Mouse (Mus musculus) hindbrain, embryonic 11.5 days (tissue): ENCODE measurements around the gene Gm33543. TPM values are rescaled to one million over a fixed set of nuclear protein-coding genes. Genes with fewer than 3 reads are reported as not detected.

ENCODE experiments used
- ATAC-seq: fragments of 200-750 bp; cut with Nextera tagmentation; 2 replicates; pipeline ENCODE4 v1.8.0; 2017; ENCODE audit warnings: mild to moderate bottlenecking, moderate TSS enrichment, moderate library complexity; ENCODE audit not compliant: low FRiP score
- DNase-seq: peaks from one replicate; pipeline ENCODE4 v3.0.0-alpha.2; 2015; ENCODE audit warnings: low spot score
- H3K27ac ChIP-seq: fragments of 300-500 bp; sonication (generic); 2 replicates; pipeline ENCODE4 v1.5.1; 2014; ENCODE audit warnings: mild to moderate bottlenecking, low read depth, low read length
- H3K27me3 ChIP-seq: fragments of 300-500 bp; sonication (generic); 2 replicates; pipeline ENCODE4 v1.6.1; 2014; ENCODE audit warnings: mild to moderate bottlenecking, low read length, moderate library complexity, mixed read lengths; ENCODE audit not compliant: control insufficient read depth, insufficient read depth
- H3K36me3 ChIP-seq: fragments of 300-500 bp; sonication (generic); 2 replicates; pipeline ENCODE4 v1.6.1; 2014; ENCODE audit warnings: mild to moderate bottlenecking, low read length, moderate library complexity, mixed read lengths; ENCODE audit not compliant: control insufficient read depth, insufficient read depth
- H3K4me1 ChIP-seq: fragments of 300-500 bp; sonication (generic); replicated peaks from 2 replicates; pipeline ENCODE4 v1.6.1; 2014; ENCODE audit warnings: low read length, mixed read lengths; ENCODE audit not compliant: control insufficient read depth, insufficient read depth
- H3K4me2 ChIP-seq: fragments of 300-500 bp; sonication (generic); replicated peaks from 2 replicates; pipeline ENCODE4 v1.6.1; 2014; ENCODE audit warnings: mild to moderate bottlenecking, low read depth, low read length
- H3K4me3 ChIP-seq: fragments of 300-500 bp; sonication (generic); 2 replicates; pipeline ENCODE4 v1.5.1; 2014; ENCODE audit warnings: low read depth, low read length
- H3K9ac ChIP-seq: fragments of 300-500 bp; sonication (generic); 2 replicates; pipeline ENCODE4 v1.6.1; 2014; ENCODE audit warnings: low read depth, low read length
- H3K9me3 ChIP-seq: fragments of 300-500 bp; sonication (generic); 2 replicates; pipeline ENCODE4 v1.6.1; 2016; ENCODE audit warnings: low read length; ENCODE audit not compliant: control insufficient read depth
- WGBS: fragments of 180-500 bp; shearing (Covaris S2); extraction: QIAGEN DNeasy Blood & Tissue Kit; methylation state at CpG from one replicate; pipeline ENCODE4 v1.1.7; 2014; 5-methylcytosine and 5-hydroxymethylcytosine counted together
- polyA plus RNA-seq: library from polyadenylated mRNA; unstranded; fragments of >200 nt; fragmentation: Nextera tagmentation; extraction: Ambion mirVana; gene quantifications from 2 replicates; pipeline ENCODE4 v1.2.1, GENCODE M21; 2014

Gm33543 gene
- polyA plus RNA-seq, 1 experiment from 2014 or later, result not detected

GRCm38 (mm10) chr10:95867596-95867995 lies 24.9 kb upstream of the Gm33543 start:
- no peak overlapping the region for H3K27ac ChIP-seq
- H3K4me2 ChIP-seq, result no peak overlapping the region
- ATAC-seq (no peak), DNase-seq (no peak)
- H3K9ac ChIP-seq, result no peak overlapping the region
- no peak overlapping the region for H3K4me3 ChIP-seq
- H3K9me3 ChIP-seq, result no peaks in the 10 kb centered on the region
- no peaks in the 10 kb centered on the region for H3K36me3 ChIP-seq
- WGBS, result 94% methylated on average over 2 of the region's 2 CpGs
- H3K27me3 ChIP-seq, result no peaks in the 10 kb centered on the region
- H3K4me1 ChIP-seq, result no peaks in the 10 kb centered on the region

GRCm38 (mm10) chr10:95864349-95865124 lies 21.8 kb upstream of the Gm33543 start:
- Histone ChIP-seq H3K4me1 (no peaks in the 10 kb centered on the region), H3K36me3 (no peaks in the 10 kb centered on the region), H3K27ac (no peak overlapping the region), H3K9me3 (no peaks in the 10 kb centered on the region), H3K4me2 (no peak overlapping the region), H3K4me3 (no peak overlapping the region), H3K27me3 (no peaks in the 10 kb centered on the region), H3K9ac (no peak overlapping the region)
- ATAC-seq (0 out of 2 replicates have a peak, but pooled peaks have one; percentile 30), DNase-seq (peak; percentile 15)
- 58% methylated on average over 11 of the region's 11 CpGs for WGBS

GRCm38 (mm10) chr10:95862664-95863063 lies 19.9 kb upstream of the Gm33543 start:
- ATAC-seq (no peak), DNase-seq (no peak)
- no peaks in the 10 kb centered on the region for H3K4me1 ChIP-seq
- H3K4me3 ChIP-seq, result no peak overlapping the region
- H3K27me3 ChIP-seq, result no peaks in the 10 kb centered on the region
- WGBS, result 88% methylated on average over 3 of the region's 3 CpGs
- H3K4me2 ChIP-seq, result no peak overlapping the region
- H3K36me3 ChIP-seq, result no peaks in the 10 kb centered on the region
- H3K27ac ChIP-seq, result no peak overlapping the region
- no peak overlapping the region for H3K9ac ChIP-seq
- H3K9me3 ChIP-seq, result no peaks in the 10 kb centered on the region

- DNase-seq, result peak; percentile 46
- H3K27me3 ChIP-seq, result no peaks in the 10 kb centered on the region
- H3K4me2 ChIP-seq, result no peak overlapping the region
- no peak overlapping the region for H3K4me3 ChIP-seq
- ATAC-seq, result no peak
- 30% methylated on average over 2 of the region's 2 CpGs for WGBS
- no peaks in the 10 kb centered on the region for H3K4me1 ChIP-seq
- no peak overlapping the region for H3K9ac ChIP-seq
- no peaks in the 10 kb centered on the region for H3K36me3 ChIP-seq
- no peaks in the 10 kb centered on the region for H3K9me3 ChIP-seq
- no peak overlapping the region for H3K27ac ChIP-seq
These were observed 15.4 kb upstream of the Gm33543 start for GRCm38 (mm10) chr10:95858164-95858563.

- Histone ChIP-seq H3K9me3 (no peaks in the 10 kb centered on the region), H3K4me2 (no peak overlapping the region), H3K27me3 (no peaks in the 10 kb centered on the region), H3K4me3 (no peak overlapping the region), H3K4me1 (no peaks in the 10 kb centered on the region), H3K36me3 (no peaks in the 10 kb centered on the region), H3K9ac (no peak overlapping the region), H3K27ac (no peak overlapping the region)
- WGBS, result 85% methylated on average over 6 of the region's 6 CpGs
- DNase-seq (no peak), ATAC-seq (no peak)
These were observed 12.7 kb upstream of the Gm33543 start for GRCm38 (mm10) chr10:95855411-95855810.

DNA sequence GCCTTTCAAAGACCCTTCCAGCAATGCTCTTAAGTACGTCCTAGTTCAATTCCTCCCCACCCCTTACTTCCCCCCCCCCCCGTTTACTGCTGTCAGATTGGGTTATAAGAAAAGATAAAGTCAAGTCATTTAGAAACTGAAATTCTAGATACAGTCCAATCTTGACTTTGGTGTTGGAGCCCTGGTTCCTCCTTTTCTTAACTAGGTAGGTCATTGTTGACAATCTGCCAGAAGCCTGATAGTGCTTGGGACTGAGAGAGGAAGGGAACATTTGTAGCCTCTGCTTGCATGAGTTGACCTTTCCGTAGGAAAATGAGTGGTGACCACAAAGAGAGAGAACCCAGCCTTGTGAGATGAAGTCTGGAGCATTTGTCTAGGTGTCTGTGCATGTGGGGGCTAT lies 7.8 kb upstream of the Gm33543 start:
- ATAC-seq (no peak), DNase-seq (no peak)
- Histone ChIP-seq H3K4me1 (no peaks in the 10 kb centered on the region), H3K27ac (no peak overlapping the region), H3K9me3 (no peaks in the 10 kb centered on the region), H3K4me2 (no peak overlapping the region), H3K4me3 (no peak overlapping the region), H3K9ac (no peak overlapping the region), H3K36me3 (no peaks in the 10 kb centered on the region), H3K27me3 (no peaks in the 10 kb centered on the region)
- 86% methylated on average over 3 of the region's 3 CpGs for WGBS

- Histone ChIP-seq H3K9me3 (no peaks in the 10 kb centered on the region), H3K27ac (no peak overlapping the region), H3K27me3 (no peaks in the 10 kb centered on the region), H3K4me1 (no peaks in the 10 kb centered on the region), H3K4me2 (no peak overlapping the region), H3K4me3 (no peak overlapping the region), H3K9ac (no peak overlapping the region), H3K36me3 (no peaks in the 10 kb centered on the region)
- 76% methylated on average over 3 of the region's 3 CpGs for WGBS
- DNase-seq, result no peak
- ATAC-seq, result no peak
These were observed 4.0 kb upstream of the Gm33543 start for GRCm38 (mm10) chr10:95846739-95847138.

GRCm38 (mm10) chr10:95846281-95846680 lies 3.6 kb upstream of the Gm33543 start:
- DNase-seq, result no peak
- no peak overlapping the region for H3K4me3 ChIP-seq
- H3K4me2 ChIP-seq, result no peak overlapping the region
- H3K9ac ChIP-seq, result no peak overlapping the region
- no peaks in the 10 kb centered on the region for H3K27me3 ChIP-seq
- no peak overlapping the region for H3K27ac ChIP-seq
- no peaks in the 10 kb centered on the region for H3K9me3 ChIP-seq
- H3K36me3 ChIP-seq, result no peaks in the 10 kb centered on the region
- ATAC-seq, result no peak
- no peaks in the 10 kb centered on the region for H3K4me1 ChIP-seq

DNA sequence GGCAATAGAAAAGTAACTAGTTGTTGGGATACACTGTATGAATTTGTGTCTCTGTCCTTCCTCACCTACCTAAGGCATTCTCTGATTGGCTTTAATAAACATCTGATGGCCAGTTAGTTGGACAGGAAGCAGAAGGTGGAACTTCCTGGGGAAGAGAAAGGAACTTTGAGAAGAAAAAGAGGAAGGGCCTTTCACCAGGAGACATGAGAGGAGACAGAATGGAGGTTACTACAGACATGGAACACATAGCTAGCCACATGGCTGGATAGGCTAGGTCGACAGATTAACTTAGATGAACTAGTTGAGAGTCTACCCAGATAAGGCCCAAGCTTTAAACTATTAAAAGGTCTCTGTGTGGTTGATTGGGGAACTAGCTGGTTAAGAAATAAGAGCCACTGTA lies 1.1 kb upstream of the Gm33543 start:
- Histone ChIP-seq H3K4me3 (no peak overlapping the region), H3K4me1 (no peaks in the 10 kb centered on the region), H3K9me3 (no peaks in the 10 kb centered on the region), H3K4me2 (no peak overlapping the region), H3K27ac (no peak overlapping the region), H3K36me3 (no peaks in the 10 kb centered on the region), H3K9ac (no peak overlapping the region), H3K27me3 (no peaks in the 10 kb centered on the region)
- DNase-seq, result no peak
- WGBS, result 96% methylated on average over 1 of the region's 1 CpGs
- ATAC-seq, result no peak
